Mouse (Mus musculus): ENCODE measurements around the gene Arnt. TPM values are rescaled to one million over a fixed set of nuclear protein-coding genes. Genes with fewer than 3 reads are reported as not detected.

The Arnt gene
- 3.6 and 3.9 TPM in 2 replicates for polyA plus RNA-seq (2021; fragmentation: Nextera tagmentation)
- long read RNA-seq, experiment 1, full-length matches to known transcripts, result 23 of 47 reads
- long read RNA-seq, experiment 1, partial matches to known transcripts, result 14 of 47 reads
- long read RNA-seq, experiment 1, other reads (novel, unspliced or antisense), result 10 of 47 reads
- long read RNA-seq, experiment 2, full-length matches to known transcripts, result 1 of 6 reads
- long read RNA-seq, experiment 2, partial matches to known transcripts, result 1 of 6 reads
- long read RNA-seq, experiment 2, other reads (novel, unspliced or antisense), result 4 of 6 reads

GRCm38 (mm10) chr3:95434136-95434982 is at the start of gene Arnt:
TSS of gene Arnt (plus strand) at chr3:95434388.

GRCm38 (mm10) chr3:95402741-95403140 is 31.4 kb upstream of the Arnt start, which contains the start of gene 4930558C23Rik:
TSS of gene 4930558C23Rik (minus strand) at chr3:95402841.

GRCm38 (mm10) chr3:95499024-95499423 is 64.8 kb downstream of the Arnt start, which contains the start of gene Ctsk:
TSS of gene Ctsk (plus strand) at chr3:95499256.

GRCm38 (mm10) chr3:95526622-95527211 is 92.5 kb downstream of the Arnt start, which contains the start of gene Ctss:
TSS of gene Ctss (plus strand) at chr3:95526786.

Other genes starting within 250 kb of the Arnt start
- gene Gabpb2, start 216.5 kb upstream of the Arnt start, polyA plus RNA-seq (2021; fragmentation: Nextera tagmentation), result 0.60 TPM in 2 replicates
- gene Cdc42se1, start 205.7 kb upstream of the Arnt start, polyA plus RNA-seq (2021; fragmentation: Nextera tagmentation), result 58.2 and 71.3 TPM in 2 replicates
- 282 and 287 TPM in 2 replicates for gene Mllt11, start 202.2 kb upstream of the Arnt start, polyA plus RNA-seq (2021; fragmentation: Nextera tagmentation)
- gene Gm128, start 192.8 kb upstream of the Arnt start, polyA plus RNA-seq (2021; fragmentation: Nextera tagmentation), result 0.13 and 0.21 TPM in 2 replicates
- gene Bnipl, start 183.2 kb upstream of the Arnt start, polyA plus RNA-seq (2021; fragmentation: Nextera tagmentation), result not detected in 2 replicates
- 16.3 and 19.4 TPM in 2 replicates for gene Mindy1, start 153.0 kb upstream of the Arnt start, polyA plus RNA-seq (2021; fragmentation: Nextera tagmentation)
- gene Prune1, start 152.3 kb upstream of the Arnt start, polyA plus RNA-seq (2021; fragmentation: Nextera tagmentation), result 13.7 and 17.6 TPM in 2 replicates
- gene Anxa9, start 127.2 kb upstream of the Arnt start, polyA plus RNA-seq (2021; fragmentation: Nextera tagmentation), result 0.15 and 0.21 TPM in 2 replicates
- 37.2 and 43.9 TPM in 2 replicates for gene Cers2, start 119.6 kb upstream of the Arnt start, polyA plus RNA-seq (2021; fragmentation: Nextera tagmentation)
- gene Setdb1, start 77.2 kb upstream of the Arnt start, polyA plus RNA-seq (2021; fragmentation: Nextera tagmentation), result 7.5 and 9.8 TPM in 2 replicates
- gene 4930558C23Rik, start 31.5 kb upstream of the Arnt start, polyA plus RNA-seq (2021; fragmentation: Nextera tagmentation), result not detected in 2 replicates
- gene Ctsk, start 64.9 kb downstream of the Arnt start, polyA plus RNA-seq (2021; fragmentation: Nextera tagmentation), result 3.8 and 4.4 TPM in 2 replicates
- 134 and 150 TPM in 2 replicates for gene Ctss, start 92.4 kb downstream of the Arnt start, polyA plus RNA-seq (2021; fragmentation: Nextera tagmentation)
- gene Hormad1, start 125.3 kb downstream of the Arnt start, polyA plus RNA-seq (2021; fragmentation: Nextera tagmentation), result not detected in 2 replicates
- 8.8 and 9.1 TPM in 2 replicates for gene Golph3l, start 154.5 kb downstream of the Arnt start, polyA plus RNA-seq (2021; fragmentation: Nextera tagmentation)
- 289 and 317 TPM in 2 replicates for gene Ensa, start 190.6 kb downstream of the Arnt start, polyA plus RNA-seq (2021; fragmentation: Nextera tagmentation)
- gene Mcl1, start 224.4 kb downstream of the Arnt start, polyA plus RNA-seq (2021; fragmentation: Nextera tagmentation), result 5.6 and 7.1 TPM in 2 replicates